Mouse (Mus musculus): Measurements from ENCODE around the gene Htra1.

The Htra1 gene

DNA sequence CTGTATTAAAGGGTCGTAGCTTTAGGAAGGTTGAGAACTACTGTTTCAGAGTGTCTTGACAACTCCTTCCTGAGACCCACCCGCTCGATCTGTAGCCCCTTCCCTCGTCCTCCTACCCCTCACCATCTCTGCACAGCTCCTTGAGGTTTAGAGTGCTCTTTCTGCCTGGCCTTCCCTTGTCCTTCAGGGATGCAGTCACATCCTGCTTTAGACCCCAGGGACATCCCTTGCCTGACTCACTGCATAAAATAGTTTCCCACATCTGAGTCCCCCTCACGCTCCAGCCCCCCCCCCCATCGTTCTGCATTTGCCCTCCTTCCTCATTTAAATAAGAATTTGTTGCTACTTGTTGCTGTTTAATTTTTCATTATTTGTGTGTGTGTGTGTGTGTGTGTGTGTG lies 31.0 kb downstream of the Htra1 start:
- no peak for DNase-seq (ENCODE audit: low spot score)

DNA sequence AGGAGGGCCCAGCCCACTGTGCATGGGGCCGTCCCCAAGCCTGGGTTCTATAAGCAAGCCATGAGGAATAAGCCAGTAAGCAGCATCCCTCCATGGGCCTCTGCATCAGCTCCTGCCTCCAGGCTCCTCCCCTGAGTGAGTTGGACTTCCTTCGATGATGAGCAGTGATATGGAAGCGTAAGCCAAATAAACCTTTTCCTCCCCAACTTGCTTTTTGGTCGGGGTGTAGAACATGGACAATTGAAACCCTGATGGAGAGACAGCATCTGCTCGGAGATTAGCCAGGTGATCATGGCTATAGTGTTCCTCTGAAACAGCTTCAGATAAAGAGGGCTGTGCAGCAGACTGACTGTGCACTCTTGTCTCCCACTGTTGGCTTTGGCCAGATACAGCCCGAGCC lies 32.0 kb downstream of the Htra1 start:
- no peak for DNase-seq (ENCODE audit: low spot score)

DNA sequence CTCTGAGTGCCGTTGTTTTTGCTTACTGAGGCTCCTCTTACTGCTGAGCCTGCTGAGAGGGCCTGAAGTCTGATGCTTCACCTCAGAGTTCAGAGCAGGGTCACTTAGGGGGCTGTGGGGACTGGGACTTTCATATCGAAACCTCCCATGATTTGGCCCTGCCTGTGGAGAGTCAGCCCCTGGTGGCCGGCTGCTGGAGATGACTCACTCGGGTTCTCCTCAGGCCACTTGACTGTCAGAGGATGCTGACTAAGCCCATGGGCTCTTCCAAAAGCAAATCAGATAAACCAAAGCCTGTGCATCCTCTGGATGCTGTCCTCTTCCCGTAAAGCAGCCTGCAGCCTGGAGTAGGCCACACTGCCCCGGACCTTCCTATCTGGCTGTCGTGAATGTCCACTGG lies 32.6 kb downstream of the Htra1 start:
- no peak for DNase-seq (ENCODE audit: low spot score)

DNA sequence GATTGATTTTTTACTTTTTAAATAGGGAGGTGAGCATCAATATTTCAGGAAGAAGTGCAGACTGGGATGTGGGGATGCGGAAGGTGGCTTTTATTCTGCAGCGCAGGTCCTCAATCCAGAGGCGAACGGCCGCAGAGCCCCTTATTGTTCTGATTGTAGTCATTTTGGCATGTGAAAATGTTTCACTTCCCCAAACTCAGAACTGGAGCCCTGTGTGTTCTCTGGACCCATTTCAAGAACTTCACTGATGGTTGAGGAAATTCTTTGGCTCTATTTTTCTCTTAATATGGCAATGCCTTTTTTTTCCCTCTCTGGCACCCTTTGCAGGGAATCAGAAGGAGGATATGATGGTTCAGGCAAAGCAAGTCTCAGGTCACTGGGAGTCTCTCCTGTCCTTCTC lies 33.2 kb downstream of the Htra1 start:
- DNase-seq (ENCODE audit: low spot score): no peak

DNA sequence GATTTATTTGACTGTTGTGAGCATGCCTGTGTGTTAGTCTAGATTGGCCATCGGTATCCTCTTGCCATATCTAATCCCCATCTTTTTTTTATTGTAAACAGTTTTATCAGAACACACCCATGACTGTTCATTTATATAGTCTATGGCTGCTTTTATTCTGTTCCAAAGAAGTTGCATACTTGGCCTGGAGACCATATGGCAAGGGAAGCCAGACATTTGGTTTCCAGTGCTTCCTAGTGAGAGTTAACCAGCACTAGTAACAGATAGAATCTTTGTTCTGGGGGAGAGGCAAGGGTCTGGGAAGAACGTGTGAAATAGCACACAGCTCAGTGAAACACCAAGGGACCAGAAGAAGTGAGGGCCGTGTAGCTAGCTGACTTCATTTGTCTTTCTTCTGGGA lies 33.6 kb downstream of the Htra1 start:
- no peak for DNase-seq (ENCODE audit: low spot score)

DNA sequence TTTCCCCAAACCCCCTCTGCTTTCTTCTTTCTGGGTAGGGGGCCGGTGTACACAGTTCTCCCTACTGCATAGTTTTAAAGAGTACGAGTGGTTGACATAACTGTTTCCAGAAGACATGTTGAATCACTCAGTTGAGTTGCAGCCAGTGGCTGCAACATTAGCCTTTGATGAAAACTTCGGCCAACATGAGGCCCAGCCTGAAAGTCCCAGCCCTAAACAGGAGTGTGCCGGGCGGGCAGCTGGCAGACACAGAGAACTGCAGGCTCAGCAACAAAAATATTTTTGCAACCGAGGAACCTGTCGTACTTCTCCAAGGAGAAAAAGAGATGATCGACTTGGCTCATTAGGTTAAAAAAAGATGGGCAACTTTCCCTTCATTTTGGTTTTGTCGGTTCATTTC lies 36.9 kb downstream of the Htra1 start:
- DNase-seq (ENCODE audit: low spot score): no peak

DNA sequence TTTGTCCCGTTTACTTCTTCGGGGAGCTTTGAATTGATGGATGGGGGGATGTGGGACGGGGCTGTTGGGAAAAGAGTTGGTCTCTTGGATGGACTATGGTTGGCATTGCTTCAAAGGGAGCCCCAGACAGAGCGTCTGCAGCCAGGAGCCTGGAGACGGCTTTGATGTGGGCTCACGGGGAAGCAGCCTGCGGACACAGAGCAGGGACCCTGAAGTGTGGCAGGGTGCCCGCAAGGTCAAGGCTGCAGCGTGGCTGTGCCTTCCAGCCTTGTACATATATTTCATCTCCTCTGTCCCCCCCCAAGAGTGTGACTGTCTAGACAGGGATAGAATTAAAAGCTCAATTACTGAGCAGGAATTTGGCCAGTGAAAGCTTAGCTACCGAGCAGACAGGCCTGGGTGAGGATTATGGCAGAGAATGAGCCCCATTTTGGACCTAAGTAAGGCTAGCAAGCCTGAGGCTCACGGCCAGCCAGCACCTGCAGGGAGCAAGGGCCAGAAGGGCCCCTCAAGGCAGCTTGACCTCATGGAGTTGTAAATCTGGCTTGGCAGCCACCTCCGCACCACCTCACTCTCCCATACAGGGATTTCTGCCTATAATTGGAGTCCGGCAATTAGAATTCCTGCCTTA lies 40.5 kb downstream of the Htra1 start:
- DNase-seq (ENCODE audit: low spot score): no peak

DNA sequence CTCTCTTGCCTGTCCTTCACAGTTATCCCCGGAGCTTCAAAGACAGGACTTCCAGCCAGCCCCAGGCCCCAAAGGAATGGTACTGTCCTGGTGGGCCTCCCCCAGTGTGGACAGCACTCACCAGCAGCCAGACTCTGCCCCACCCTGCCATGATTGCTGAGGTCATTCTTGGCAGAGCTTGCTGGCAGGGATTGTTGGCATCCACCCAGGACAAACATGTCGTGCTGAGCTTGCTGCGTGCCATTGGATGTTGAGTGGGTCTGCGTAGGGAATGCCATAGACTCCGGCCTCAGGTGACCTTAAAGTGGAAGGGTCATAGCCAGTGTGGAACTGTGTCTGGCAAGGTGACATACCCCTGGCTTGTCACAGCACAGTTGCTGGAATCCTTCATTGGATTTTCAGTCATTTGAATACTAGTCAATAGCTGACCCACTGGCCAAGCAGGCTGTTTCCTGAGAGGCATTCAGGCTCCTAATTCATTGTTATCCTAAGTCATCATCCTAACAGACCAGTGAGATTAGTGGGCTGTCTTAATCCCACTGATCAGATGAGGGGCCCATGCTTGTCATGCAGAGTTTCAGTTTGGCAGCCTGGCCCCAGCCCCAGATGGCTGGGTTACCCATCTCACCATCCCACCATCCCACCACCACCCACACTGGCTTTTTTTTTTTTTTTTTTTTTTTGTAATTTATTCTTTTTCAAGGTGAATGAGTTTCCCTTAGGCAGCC lies 42.0 kb downstream of the Htra1 start:
- DNase-seq (ENCODE audit: low spot score): peak; percentile 44

DNA sequence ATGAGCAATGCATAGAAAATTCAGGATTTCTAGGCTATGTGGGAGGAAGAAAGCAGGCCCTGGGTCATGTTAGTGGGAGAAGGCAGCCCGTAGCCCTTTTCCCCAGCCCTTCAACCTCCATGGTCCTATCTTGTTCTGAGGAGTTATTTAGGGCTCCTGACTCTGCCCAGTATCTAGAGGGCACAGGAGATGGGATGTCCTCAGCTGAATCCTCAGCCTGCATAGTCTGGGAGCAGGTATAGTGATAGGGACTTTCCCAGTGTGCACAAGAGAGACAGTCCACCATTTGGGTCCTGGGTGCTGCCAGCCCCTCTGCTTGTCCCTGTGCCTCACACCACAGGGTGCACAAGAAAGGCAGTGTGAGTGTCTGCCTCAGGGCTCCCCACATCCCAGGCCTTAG lies 42.6 kb downstream of the Htra1 start:
- DNase-seq (ENCODE audit: low spot score): no peak

DNA sequence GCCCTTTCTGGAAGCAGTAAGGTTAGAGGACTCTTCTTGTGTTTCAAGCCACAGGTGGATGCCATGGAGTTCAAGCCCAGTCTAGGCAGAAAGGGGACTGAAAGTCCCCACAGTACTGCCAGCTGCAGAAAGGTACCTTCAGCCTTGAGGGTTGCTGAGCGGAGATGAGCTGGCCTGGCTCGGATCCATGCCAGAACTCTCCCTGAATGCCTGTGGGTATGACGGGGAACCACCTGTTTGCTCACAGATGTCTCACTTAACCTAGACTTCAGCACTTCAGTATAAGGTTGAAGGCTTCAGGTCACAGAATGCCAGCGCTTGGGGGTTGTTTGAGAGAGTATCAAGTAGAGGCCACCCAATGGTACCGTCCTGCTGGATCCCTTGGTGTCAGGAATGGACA lies 44.2 kb downstream of the Htra1 start:
- no peak for DNase-seq (ENCODE audit: low spot score)

DNA sequence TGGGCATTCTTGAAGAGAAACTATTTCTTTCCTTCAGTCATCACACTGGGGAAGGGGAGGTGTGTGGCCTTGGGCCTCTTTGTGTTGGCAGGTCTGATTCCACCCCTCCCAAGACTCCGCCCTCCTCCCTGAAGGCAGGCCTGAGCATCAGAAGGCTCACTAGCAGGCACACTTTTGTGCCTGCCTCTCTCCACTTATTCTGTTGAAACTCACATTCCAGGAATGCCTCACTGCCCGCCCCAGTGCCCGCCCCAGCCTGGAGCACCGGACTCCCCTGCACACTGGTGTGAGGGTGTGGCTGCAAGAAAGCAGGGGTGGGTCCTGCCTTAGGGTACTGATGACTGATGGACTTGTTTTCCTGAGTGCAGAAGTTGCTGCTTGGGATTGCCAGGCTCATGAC lies 46.5 kb downstream of the Htra1 start:
- no peak for DNase-seq (ENCODE audit: low spot score)

DNA sequence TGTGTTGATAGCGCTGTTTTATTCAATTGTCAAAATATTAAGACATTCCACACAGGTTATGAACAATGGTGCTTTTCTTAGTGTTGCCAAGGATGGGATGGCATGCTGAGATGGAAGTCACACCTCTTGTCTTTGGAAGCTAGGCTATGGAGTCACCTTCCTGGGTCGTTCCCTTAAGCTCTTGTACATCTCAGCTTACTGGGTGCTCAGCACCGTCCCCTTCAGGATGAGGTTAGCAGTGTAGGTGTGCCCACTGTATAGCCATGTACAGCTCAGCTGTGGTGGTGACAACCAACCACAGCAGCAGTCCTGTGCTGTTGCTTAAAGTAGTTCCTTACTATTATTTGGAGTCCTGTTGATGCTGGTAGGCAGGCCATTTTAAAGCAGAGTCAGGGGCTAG lies 47.0 kb downstream of the Htra1 start:
- DNase-seq (ENCODE audit: low spot score): no peak

DNA sequence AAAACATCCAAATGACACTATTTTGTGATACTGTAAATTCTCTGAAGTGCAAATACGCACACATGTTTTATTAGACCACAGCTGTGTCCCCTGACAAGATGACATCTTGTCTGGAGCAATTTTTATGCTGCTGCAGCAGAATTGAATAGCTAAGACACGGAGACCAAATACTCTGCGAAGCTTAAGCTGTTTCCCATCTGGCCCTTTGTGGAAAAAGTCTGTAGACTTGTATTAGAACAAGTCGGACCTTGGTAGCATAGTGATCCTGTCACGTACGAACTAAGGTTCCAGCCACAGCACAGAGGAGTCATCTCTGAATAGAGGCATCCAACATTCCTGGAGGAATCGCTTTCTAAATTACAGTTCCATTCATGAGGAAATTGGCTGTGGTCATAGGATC lies 48.4 kb downstream of the Htra1 start:
- DNase-seq (ENCODE audit: low spot score): no peak

DNA sequence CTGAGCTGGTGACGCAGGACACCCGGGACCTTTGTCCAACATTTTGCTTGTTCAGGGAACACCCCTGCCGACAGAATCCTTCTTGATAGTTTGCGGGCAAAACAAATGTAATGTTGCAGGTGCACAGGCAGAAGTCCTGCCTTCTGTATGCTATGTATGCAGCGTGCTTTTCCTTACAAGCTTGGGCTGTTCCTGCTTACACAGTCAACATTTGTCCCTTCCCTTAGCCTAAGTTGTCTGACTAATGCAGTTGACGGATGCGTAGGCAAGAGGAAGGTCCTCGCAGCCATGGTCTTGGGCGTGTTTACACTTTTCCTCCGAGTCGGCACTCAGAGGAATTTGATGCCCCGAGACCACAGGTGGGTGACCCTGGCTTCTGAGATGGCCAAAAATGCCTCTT lies 49.3 kb downstream of the Htra1 start:
- no peak for DNase-seq (ENCODE audit: low spot score)

DNA sequence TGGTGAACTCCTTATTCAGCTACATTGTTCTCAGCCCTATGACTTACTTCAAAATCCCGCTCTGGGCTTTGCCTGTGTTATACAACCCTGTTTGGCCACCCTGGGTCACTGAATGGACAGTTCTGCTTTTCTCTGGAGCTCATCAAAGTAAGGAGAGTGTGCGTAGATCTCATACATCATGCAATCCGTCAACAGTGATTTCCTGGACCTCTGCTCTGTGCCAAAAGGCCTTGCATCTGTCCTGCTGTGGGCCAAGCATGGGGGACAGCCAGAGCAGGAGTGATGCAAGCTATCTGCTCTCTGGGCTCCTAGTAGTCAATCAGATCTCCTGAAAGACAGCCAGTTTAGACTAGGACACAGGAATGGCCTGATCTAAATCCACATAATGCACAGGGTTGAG lies 49.8 kb downstream of the Htra1 start:
- no peak for DNase-seq (ENCODE audit: low spot score)

DNA sequence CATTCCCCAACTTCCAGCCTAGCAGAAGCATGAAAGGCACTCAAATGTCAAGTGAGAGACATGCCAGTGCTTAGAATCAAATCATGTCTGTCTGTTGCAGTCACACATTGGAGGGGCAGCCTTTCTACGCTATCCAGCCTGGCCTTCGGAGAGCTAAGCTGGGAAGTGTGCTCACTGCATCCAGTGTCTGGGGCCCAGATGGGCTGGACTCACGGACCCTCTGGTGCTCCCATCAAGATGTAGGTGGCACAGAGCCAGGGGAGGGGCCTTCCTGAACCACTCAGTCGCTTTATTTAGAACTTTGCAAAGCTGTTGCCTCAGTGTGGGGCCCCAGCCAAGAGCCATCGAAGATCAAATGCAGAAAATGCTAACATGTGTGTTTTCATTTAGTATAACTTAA lies 52.2 kb downstream of the Htra1 start:
- no peak for DNase-seq (ENCODE audit: low spot score)

DNA sequence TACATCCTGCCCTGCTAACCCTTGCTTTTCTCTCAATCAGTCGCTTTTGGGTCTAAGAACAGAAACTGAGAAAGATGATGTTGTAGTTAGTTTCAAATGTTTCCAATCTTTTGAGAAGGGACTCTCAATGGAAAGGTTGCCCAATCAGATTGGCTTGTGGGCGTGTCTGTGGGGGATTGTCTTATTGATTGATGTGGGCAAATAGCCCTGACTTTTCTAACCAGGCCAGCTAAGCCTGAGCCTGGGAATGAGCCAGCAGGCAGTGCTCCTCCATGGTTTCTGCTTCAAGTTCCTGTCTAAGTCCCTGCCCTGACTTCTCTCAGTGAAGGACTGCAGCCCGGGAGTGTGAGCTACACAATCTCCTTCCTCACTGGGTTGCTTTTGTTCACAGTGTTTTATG lies 53.5 kb downstream of the Htra1 start:
- DNase-seq (ENCODE audit: low spot score): no peak

DNA sequence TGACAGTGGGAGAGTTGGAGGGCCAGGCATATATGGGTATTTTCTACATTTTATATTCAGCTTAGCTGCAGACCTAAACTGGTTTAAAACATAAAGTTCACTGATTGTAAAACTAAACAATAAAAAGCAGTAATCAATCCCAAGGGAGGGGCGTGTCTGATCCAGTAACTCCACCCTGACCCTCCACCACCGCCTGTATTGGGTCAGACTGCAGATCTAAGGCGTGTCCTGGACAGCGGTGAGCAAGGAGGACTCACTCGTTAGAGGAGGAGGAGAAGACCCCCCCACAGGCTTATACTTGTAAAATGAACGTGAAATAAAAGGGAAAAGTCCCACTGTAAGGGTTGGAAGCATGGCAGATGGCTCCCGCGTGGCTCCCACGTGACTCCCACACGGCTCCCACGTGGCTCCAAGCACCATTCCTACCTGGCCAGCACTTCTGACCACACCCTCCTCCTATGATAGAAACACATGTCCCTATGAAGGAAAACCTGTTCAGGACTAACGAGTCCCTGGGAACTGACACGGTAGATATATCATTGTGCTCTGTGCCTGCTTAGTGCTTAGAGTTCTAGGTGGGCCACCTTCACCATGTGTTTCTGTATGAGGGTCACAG lies 55.4 kb downstream of the Htra1 start:
- no peak for DNase-seq (ENCODE audit: low spot score)

DNA sequence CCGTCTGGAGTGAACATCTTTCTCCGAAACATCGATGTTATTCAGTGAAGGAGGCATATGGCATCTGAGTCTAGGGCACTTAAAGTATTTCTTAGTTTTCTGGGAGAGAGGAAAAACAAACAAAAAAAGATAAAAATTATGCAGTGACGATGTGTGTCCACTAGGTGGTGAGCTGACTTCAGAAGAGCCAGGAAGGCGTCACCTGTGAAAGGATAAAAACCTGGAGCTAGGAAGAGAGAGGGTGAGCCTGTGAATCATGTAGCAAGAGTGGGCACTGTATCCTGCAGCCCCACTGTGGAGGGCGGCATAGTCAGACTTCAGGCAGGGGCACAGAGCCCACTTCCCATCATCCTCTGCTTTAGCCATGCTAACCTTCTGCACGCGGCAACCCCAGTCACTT lies 58.0 kb downstream of the Htra1 start:
- no peak for DNase-seq (ENCODE audit: low spot score)

DNA sequence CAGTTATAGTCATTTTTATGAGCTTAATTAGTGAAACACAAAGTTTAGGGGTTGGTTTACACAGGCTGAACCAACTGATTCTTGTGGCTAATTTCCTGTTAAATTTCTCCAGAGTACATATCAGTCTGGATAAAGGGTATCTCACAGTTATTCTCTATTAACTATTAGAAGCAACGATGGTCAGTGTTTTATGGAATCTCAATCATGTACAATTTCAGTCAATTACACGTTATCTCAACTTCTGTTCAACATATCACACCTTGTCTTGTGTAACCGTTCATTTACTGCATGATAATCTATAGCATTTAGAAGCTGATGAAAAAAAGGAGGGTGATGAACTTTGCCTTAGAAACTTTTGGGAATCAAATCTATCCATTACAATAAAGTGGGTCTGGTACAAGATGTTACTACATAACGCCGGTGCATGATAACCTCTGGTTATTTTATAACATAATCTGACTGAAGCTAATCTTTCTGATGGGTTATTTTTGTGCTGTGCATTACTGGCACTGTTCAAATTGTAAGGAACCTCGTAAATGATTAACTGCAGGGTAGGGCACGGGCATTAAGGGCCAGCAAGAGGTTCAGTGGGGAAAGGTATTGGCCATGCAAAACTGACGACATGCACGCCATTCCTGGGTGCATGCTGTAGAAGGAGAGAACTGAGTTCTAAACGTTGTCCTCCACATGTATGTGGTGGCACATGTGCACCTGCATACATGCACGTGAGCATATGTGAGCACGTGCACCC lies 66.2 kb downstream of the Htra1 start:
- DNase-seq (ENCODE audit: low spot score): no peak

DNA sequence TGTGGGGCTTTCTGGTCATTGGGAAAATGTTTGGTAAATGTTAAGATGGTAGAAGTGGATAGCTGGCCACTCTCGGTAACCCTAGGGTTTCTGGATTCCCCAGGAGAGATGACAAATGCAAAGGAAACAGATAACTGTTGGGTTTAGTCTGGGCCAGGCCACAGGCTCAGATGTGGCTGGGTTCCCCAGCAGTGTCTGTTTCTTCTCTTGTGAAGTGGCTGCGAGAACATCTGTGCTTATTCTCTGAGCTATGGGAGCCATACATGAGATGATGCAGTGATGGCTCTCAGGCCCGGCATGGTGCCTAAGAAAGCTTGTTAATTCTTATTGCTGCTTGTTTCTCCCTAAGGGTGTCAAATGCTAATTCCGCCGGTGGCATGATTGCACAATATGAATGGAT lies 68.2 kb downstream of the Htra1 start:
- no peak for DNase-seq (ENCODE audit: low spot score)

DNA sequence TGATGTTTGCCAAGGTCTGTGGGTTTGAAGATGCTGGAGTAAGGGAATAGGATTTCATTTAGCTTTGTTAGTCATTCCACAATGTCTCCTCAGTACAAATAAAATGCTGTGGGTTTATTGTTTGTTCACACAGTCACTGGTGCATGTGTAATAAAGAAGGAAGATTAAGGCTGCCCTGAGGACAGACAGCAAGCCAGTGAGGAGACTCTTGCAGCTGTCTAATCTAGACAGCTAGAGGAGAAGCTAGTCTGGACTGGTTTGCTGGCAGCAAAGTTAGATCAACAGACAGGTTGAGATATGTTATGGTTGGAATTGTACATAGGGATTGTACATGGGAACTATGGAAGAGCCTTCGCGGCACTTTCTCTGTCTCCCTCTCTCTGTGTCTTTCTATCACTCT lies 71.3 kb downstream of the Htra1 start:
- no peak for DNase-seq (ENCODE audit: low spot score)

DNA sequence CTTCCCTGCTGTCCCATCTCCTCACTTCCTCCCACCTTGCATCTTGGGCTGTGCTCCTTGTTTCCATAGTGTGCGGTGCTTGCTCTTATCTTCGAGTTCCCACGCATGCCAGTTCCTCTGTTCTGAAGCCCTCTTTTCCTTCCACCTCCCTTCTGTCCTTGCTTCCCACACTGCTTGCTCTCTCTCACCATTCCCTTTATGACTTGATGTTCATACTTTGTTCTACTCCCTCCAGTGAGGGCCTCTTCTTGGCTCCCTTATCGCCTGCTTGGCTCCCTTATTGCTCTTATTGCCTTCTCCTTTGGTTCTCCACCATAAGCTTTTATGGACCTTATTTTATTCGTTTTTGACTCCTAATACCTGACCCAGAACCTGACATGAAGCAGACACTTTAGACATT lies 73.3 kb downstream of the Htra1 start:
- no peak for DNase-seq (ENCODE audit: low spot score)
